ENCODE assay signal across 7 mouse cellular contexts in genomic region chr1:85736355-85737184, GRCm38 (mm10). TPM values are rescaled to one million over a fixed set of nuclear protein-coding genes. Genes with fewer than 3 reads are reported as not detected.
DNase-seq lines count a peak whose midpoint lies in the region; ATAC-seq and TF ChIP-seq lines count a peak whose summit lies in the region.

No protein-coding gene starts in this region.

- DNase-seq in cerebellum, postnatal 10 days = peak; percentile 88 to 92
- DNase-seq in frontal cortex, postnatal 25 days (ENCODE audit: low spot score in 2 of 2) = peak; percentile 31 to 57
- peak; percentile 87 for DNase-seq in hindbrain, postnatal 0 days (ENCODE audit: low spot score)
- peak; percentile 65 to 70 for DNase-seq in left cerebral cortex, postnatal 10 days (ENCODE audit: extremely low spot score in 1 of 2, low spot score in 2 of 2)

- H3K9me3 ChIP-seq in hindbrain, postnatal 0 days (ENCODE audit: low read length) = no peaks in the 10 kb centered on the region

- TF ChIP-seq CTCF in hindbrain, postnatal 0 days (IDR thresholded peaks at IDR 0.05; ENCODE audit: low read depth) = peak; percentile 96
- peak; percentile 50; the same call in 1 of the 2 replicates for TF ChIP-seq CTCF in small intestine, adult 2 months (IDR thresholded peaks at IDR 0.05; ENCODE audit: extremely low read depth, insufficient read length, insufficient replicate concordance, low read depth, low read length)

- ATAC-seq in activated CD4-positive, CD25-positive, alpha-beta regulatory T cell, adult 4 months = peak; percentile 17
- ATAC-seq in hindbrain, postnatal 0 days = peak; percentile 71
- peak; percentile 69 for ATAC-seq in megakaryocyte-erythroid progenitor cell, adult 5-6 weeks (replicated peaks; ENCODE audit: low FRiP score, low TSS enrichment, poor library complexity, severe bottlenecking)

- no peak for TF ChIP-seq POLR2A in small intestine, adult 2 months (IDR thresholded peaks at IDR 0.05; ENCODE audit: low read depth, low read length)

- intact Hi-C loops in left cerebral cortex, postnatal 10 days (cut with DNase I) = no loop called here

- no peaks in the 10 kb centered on the region for H3K36me3 ChIP-seq in hindbrain, postnatal 0 days (ENCODE audit: insufficient read depth, low read length)
- H3K36me3 ChIP-seq in small intestine, adult 2 months (ENCODE audit: control insufficient read depth, insufficient read depth, low read length) = no peaks in the 10 kb centered on the region

- no peak overlapping the region for H3K9ac ChIP-seq in hindbrain, postnatal 0 days (replicated peaks; ENCODE audit: low read length)

- 37% methylated on average over 18 of the region's 18 CpGs for WGBS in hindbrain, postnatal 0 days
- 19% methylated on average over 18 of the region's 18 CpGs for WGBS in small intestine, adult 2 months

- peak overlapping the region; percentile 30; the same call in 1 of the 2 replicates for H3K4me2 ChIP-seq in hindbrain, postnatal 0 days (ENCODE audit: low read depth, low read length)

- no peak overlapping the region for H3K4me3 ChIP-seq in hindbrain, postnatal 0 days (ENCODE audit: low read length)
- H3K4me3 ChIP-seq in small intestine, adult 2 months (ENCODE audit: low read depth, low read length) = peak overlapping the region; percentile 65

- H3K27me3 ChIP-seq in hindbrain, postnatal 0 days (ENCODE audit: insufficient read depth, low read length) = no peaks in the 10 kb centered on the region
- H3K27me3 ChIP-seq in small intestine, adult 2 months (ENCODE audit: control insufficient read depth, insufficient read depth, low read length) = no peaks in the 10 kb centered on the region

- H3K27ac ChIP-seq in hindbrain, postnatal 0 days = no peak overlapping the region
- H3K27ac ChIP-seq in small intestine, adult 2 months (ENCODE audit: insufficient read depth, low read depth, low read length) = peak overlapping the region; percentile 33

- H3K4me1 ChIP-seq in hindbrain, postnatal 0 days (ENCODE audit: insufficient read depth, low read length) = no peaks in the 10 kb centered on the region
- H3K4me1 ChIP-seq in small intestine, adult 2 months (ENCODE audit: control insufficient read depth, insufficient read depth, insufficient read length, low read length) = peaks cover 2% of the 10 kb centered on the region; the same call in 1 of the 2 replicates

RNA-seq across cellular contexts. Expression of gene A630001G21Rik, which starts 41.9 kb away (rescaled TPM):
- polyA plus RNA-seq in activated CD4-positive, CD25-positive, alpha-beta regulatory T cell, adult 4 months (2017; shearing (Covaris generic)) = 10 to 100 TPM; 36.4 to 40.2 TPM
- not detected in 2 replicates for total RNA-seq in hindbrain, postnatal 0 days (2014; rRNA removed)
- polyA plus RNA-seq in hindbrain, postnatal 0 days (2015; fragmentation: Nextera tagmentation; extraction: Ambion mirVana) = 0.35 and 0.36 TPM in 2 replicates
- total RNA-seq in left cerebral cortex, postnatal 10 days (2021) = under 1 TPM; 0.49 to 0.91 TPM
- total RNA-seq in megakaryocyte-erythroid progenitor cell, adult 5-6 weeks (2014; fragmentation: Nextera tagmentation) = 35.7 and 49.8 TPM in 2 replicates
- total RNA-seq in megakaryocyte-erythroid progenitor cell, adult 5-6 weeks (2017) = 15.5 and 23.5 TPM in 2 replicates
- 0.47 and 1.2 TPM in 2 replicates for polyA plus RNA-seq in small intestine, adult 2 months (2012; rRNA removed)

RNA-seq across cellular contexts. Expression of gene Cab39, which starts 56.7 kb away (rescaled TPM):
- 10 to 100 TPM; 45.1 to 58.3 TPM for polyA plus RNA-seq in activated CD4-positive, CD25-positive, alpha-beta regulatory T cell, adult 4 months (2017; shearing (Covaris generic))
- total RNA-seq in hindbrain, postnatal 0 days (2014; rRNA removed) = 141 and 153 TPM in 2 replicates
- polyA plus RNA-seq in hindbrain, postnatal 0 days (2015; fragmentation: Nextera tagmentation; extraction: Ambion mirVana) = 39.9 and 41.6 TPM in 2 replicates
- 100 to 1,000 TPM; 134 to 148 TPM for total RNA-seq in left cerebral cortex, postnatal 10 days (2021)
- total RNA-seq in megakaryocyte-erythroid progenitor cell, adult 5-6 weeks (2014; fragmentation: Nextera tagmentation) = 53.9 and 68.0 TPM in 2 replicates
- 113 and 117 TPM in 2 replicates for total RNA-seq in megakaryocyte-erythroid progenitor cell, adult 5-6 weeks (2017)
- polyA plus RNA-seq in small intestine, adult 2 months (2012; rRNA removed) = 36.8 and 67.0 TPM in 2 replicates

Comparison
In these comparisons a context has a peak if more than half of its experiments do, and no peak if none do; other contexts are left out.
1. ATAC-seq: peak in every context shown above with its lines; median percentile 71 in hindbrain, postnatal 0 days; 69 in megakaryocyte-erythroid progenitor cell, adult 5-6 weeks; 17 in activated CD4-positive, CD25-positive, alpha-beta regulatory T cell, adult 4 months.
2. RNA of gene A630001G21Rik, which starts 41.9 kb away (total RNA-seq): 15.5 to 49.8 TPM in megakaryocyte-erythroid progenitor cell, adult 5-6 weeks; 0.49 to 0.91 TPM in left cerebral cortex, postnatal 10 days and not detected in hindbrain, postnatal 0 days; every median in the first group is over 4 times any median in the second.
3. Peak in every context shown above with its lines, with median percentiles within 50 percentile points of each other: DNase-seq.